Mouse (Mus musculus) neural tube, embryonic 11.5 days (tissue): Measurements from ENCODE around the gene Saa2. TPM values are rescaled to one million over a fixed set of nuclear protein-coding genes. Genes with fewer than 3 reads are reported as not detected.

Experiments used
- ATAC-seq: fragments of 200-750 bp; cut with Nextera tagmentation; 2 replicates; pipeline ENCODE4 v1.8.0; 2017; ENCODE audit warnings: moderate number of reproducible peaks, mild to moderate bottlenecking, moderate TSS enrichment, moderate library complexity; ENCODE audit not compliant: insufficient read depth, low FRiP score, low TSS enrichment
- DNase-seq: peaks from one replicate; pipeline ENCODE4 v3.0.0-alpha.2; 2015; ENCODE audit warnings: low spot score
- H3K27ac ChIP-seq: fragments of 300-500 bp; sonication (generic); 2 replicates; pipeline ENCODE4 v1.5.1; 2014; ENCODE audit warnings: low read depth, mild to moderate bottlenecking, low read length
- H3K27me3 ChIP-seq: fragments of 300-500 bp; sonication (generic); 2 replicates; pipeline ENCODE4 v1.6.1; 2014; ENCODE audit warnings: mild to moderate bottlenecking, low read length, mixed read lengths; ENCODE audit not compliant: control insufficient read depth, insufficient read depth
- H3K36me3 ChIP-seq: fragments of 300-500 bp; sonication (generic); 2 replicates; pipeline ENCODE4 v1.6.1; 2014; ENCODE audit warnings: mild to moderate bottlenecking, low read length, moderate library complexity, mixed read lengths; ENCODE audit not compliant: control insufficient read depth, insufficient read depth
- H3K4me1 ChIP-seq: fragments of 300-500 bp; sonication (generic); 2 replicates; pipeline ENCODE4 v1.6.1; 2014; ENCODE audit warnings: low read length, mixed read lengths; ENCODE audit not compliant: control insufficient read depth, insufficient read depth
- H3K4me2 ChIP-seq: fragments of 300-500 bp; sonication (generic); 2 replicates; pipeline ENCODE4 v1.6.1; 2014; ENCODE audit warnings: low read depth, mild to moderate bottlenecking, moderate library complexity
- H3K4me3 ChIP-seq: fragments of 300-500 bp; sonication (generic); 2 replicates; pipeline ENCODE4 v1.5.1; 2014; ENCODE audit warnings: low read depth, low read length
- H3K9ac ChIP-seq: fragments of 300-500 bp; sonication (generic); 2 replicates; pipeline ENCODE4 v1.6.1; 2014; ENCODE audit warnings: mild to moderate bottlenecking, low read length
- H3K9me3 ChIP-seq: fragments of 300-500 bp; sonication (generic); 2 replicates; pipeline ENCODE4 v1.6.1; 2016; ENCODE audit warnings: low read length; ENCODE audit not compliant: control insufficient read depth
- WGBS: fragments of 180-500 bp; shearing (Covaris S2); extraction: QIAGEN DNeasy Blood & Tissue Kit; methylation state at CpG from one replicate; pipeline ENCODE4 v1.1.7; 2014; 5-methylcytosine and 5-hydroxymethylcytosine counted together
- polyA plus RNA-seq: library from polyadenylated mRNA; unstranded; fragments of >200 nt; fragmentation: Nextera tagmentation; extraction: Ambion mirVana; gene quantifications from 2 replicates; pipeline ENCODE4 v1.2.1, GENCODE M21; 2014

Gene Saa2
- polyA plus RNA-seq, 1 experiment from 2014 or later = 0.88 TPM

- 94% methylated on average over 5 of the region's 5 CpGs for WGBS
- Histone ChIP-seq H3K4me1 (no peaks in the 10 kb centered on the region; the same call in 1 of the 2 replicates), H3K36me3 (0 out of 2 replicates have a peak, but pooled peaks cover 3% of the 10 kb centered on the region), H3K9ac (no peak overlapping the region), H3K4me3 (no peak overlapping the region), H3K27ac (no peak overlapping the region), H3K27me3 (no peaks in the 10 kb centered on the region), H3K4me2 (no peak overlapping the region), H3K9me3 (no peaks in the 10 kb centered on the region)
- no peak for ATAC-seq
- no peak for DNase-seq
These were observed 37.7 kb downstream of the Saa2 start for GRCm38 (mm10) chr7:46789177-46789849.

DNA sequence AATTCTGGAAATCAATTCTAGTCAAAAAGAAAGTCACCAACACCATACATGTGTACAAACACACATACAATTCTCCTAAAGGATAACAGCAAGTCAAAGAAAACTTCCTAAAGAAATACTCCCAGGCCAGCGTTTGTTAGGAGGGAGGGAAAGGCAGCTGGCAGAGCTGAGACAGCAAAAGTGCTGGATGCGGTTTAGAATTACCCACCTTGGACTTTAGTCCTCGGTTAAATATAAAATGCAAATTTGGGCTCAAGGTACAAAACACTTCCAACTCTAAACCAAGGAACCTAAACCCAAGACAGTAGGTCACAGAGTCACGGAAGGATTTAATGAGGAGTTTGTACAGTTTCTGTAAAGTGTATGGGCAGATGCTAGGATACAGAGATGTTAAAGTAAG is 42.3 kb downstream of the Saa2 start:
- no peaks in the 10 kb centered on the region for H3K27me3 ChIP-seq
- peaks cover 8% of the 10 kb centered on the region for H3K4me1 ChIP-seq
- no peak overlapping the region for H3K4me2 ChIP-seq
- no peak overlapping the region; the same call in 1 of the 2 replicates for H3K4me3 ChIP-seq
- H3K27ac ChIP-seq = no peak overlapping the region
- no peaks in the 10 kb centered on the region for H3K9me3 ChIP-seq
- no peak for DNase-seq
- 87% methylated on average over 4 of the region's 4 CpGs for WGBS
- H3K9ac ChIP-seq = no peak overlapping the region
- no peaks in the 10 kb centered on the region for H3K36me3 ChIP-seq
- ATAC-seq = no peak

- peaks cover 8% of the 10 kb centered on the region for H3K4me1 ChIP-seq
- no peaks in the 10 kb centered on the region for H3K9me3 ChIP-seq
- no peak within 1 kb of the TSS; the same call in 1 of the 2 replicates for H3K27ac ChIP-seq
- H3K9ac ChIP-seq = peak within 1 kb of the TSS; percentile 85
- under 1% methylated on average over 66 of the region's 75 CpGs for WGBS
- H3K4me3 ChIP-seq = peak within 1 kb of the TSS; percentile 90
- ATAC-seq = peak; percentile 98
- peak within 1 kb of the TSS; percentile 78 for H3K4me2 ChIP-seq
- DNase-seq = peak; percentile 98
- H3K36me3 ChIP-seq = no peaks in the 10 kb centered on the region
- H3K27me3 ChIP-seq = no peaks in the 10 kb centered on the region
These were observed 44.0 kb downstream of the Saa2 start, which contains the start of the genes Hps5 and Gtf2h1 for GRCm38 (mm10) chr7:46795287-46796205. TSS of gene Hps5 (minus strand) at chr7:46796064. TSS of gene Gtf2h1 (plus strand) at chr7:46796103.

- peak overlapping the region; percentile 78 for H3K4me2 ChIP-seq
- DNase-seq (no peak), ATAC-seq (no peak)
- H3K9ac ChIP-seq = peak overlapping the region; percentile 85
- WGBS = under 1% methylated on average over 31 of the region's 31 CpGs
- H3K27me3 ChIP-seq = no peaks in the 10 kb centered on the region
- H3K4me1 ChIP-seq = peaks cover 8% of the 10 kb centered on the region
- no peaks in the 10 kb centered on the region for H3K36me3 ChIP-seq
- H3K27ac ChIP-seq = no peak overlapping the region
- H3K9me3 ChIP-seq = no peaks in the 10 kb centered on the region
- H3K4me3 ChIP-seq = peak overlapping the region; percentile 90
These were observed 44.7 kb downstream of the Saa2 start for GRCm38 (mm10) chr7:46796206-46796679.

DNA sequence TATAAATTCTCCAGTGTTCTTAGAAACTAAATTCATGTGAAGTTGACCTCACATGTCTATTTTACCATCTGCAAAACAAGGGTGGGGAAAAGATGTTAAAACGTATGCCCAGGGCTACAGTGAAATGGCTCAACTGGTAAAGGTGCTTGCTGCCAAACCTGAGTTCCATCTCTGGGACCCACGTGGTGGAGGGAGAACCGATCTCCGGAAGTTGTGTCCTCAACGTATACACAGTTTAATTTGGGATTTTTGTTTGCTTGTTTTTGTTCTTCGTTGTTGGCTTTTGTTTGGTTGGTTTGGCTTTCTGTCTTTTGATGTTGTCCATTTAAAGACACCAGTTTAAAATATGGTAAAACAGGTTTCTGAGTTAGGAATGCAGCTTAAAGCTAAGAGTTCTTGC is 45.2 kb downstream of the Saa2 start:
- Histone ChIP-seq H3K36me3 (no peaks in the 10 kb centered on the region), H3K27me3 (no peaks in the 10 kb centered on the region), H3K27ac (no peak overlapping the region), H3K9me3 (no peaks in the 10 kb centered on the region), H3K4me3 (peak overlapping the region; percentile 90), H3K4me1 (peaks cover 8% of the 10 kb centered on the region), H3K4me2 (peak overlapping the region; percentile 78), H3K9ac (no peak overlapping the region; the same call in 1 of the 2 replicates)
- ATAC-seq (no peak), DNase-seq (no peak)
- WGBS = 60% methylated on average over 6 of the region's 6 CpGs

Other genes with a start within 250 kb of the Saa2 start
- 13.5 and 16.8 TPM in 2 replicates for gene Sergef, start 112.0 kb upstream of the Saa2 start, polyA plus RNA-seq
- 0.76 and 1.0 TPM in 2 replicates for gene Tph1, start 79.3 kb upstream of the Saa2 start, polyA plus RNA-seq
- 39.1 and 40.3 TPM in 2 replicates for gene Saal1, start 41.1 kb upstream of the Saa2 start, polyA plus RNA-seq
- gene Saa3, start 36.1 kb upstream of the Saa2 start, polyA plus RNA-seq = 0.41 TPM in 1 of 2 replicates, not detected in the other
- not detected in 2 replicates for gene Saa4, start 19.2 kb upstream of the Saa2 start, polyA plus RNA-seq
- 0.77 and 2.1 TPM in 2 replicates for gene Saa1, start 8.8 kb upstream of the Saa2 start, polyA plus RNA-seq
- 18.0 and 21.7 TPM in 2 replicates for gene Hps5, start 44.3 kb downstream of the Saa2 start, polyA plus RNA-seq
- 55.0 and 55.9 TPM in 2 replicates for gene Gtf2h1, start 44.3 kb downstream of the Saa2 start, polyA plus RNA-seq
- 1,604 and 1,620 TPM in 2 replicates for gene Ldha, start 89.7 kb downstream of the Saa2 start, polyA plus RNA-seq
- gene Ldhc, start 109.4 kb downstream of the Saa2 start, polyA plus RNA-seq = not detected in 2 replicates
- gene Tsg101, start 168.2 kb downstream of the Saa2 start, polyA plus RNA-seq = 338 and 352 TPM in 2 replicates
- gene Uevld, start 206.7 kb downstream of the Saa2 start, polyA plus RNA-seq = 10.4 and 11.4 TPM in 2 replicates
- not detected in 2 replicates for gene Gm9999, start 231.8 kb downstream of the Saa2 start, polyA plus RNA-seq